Mouse (Mus musculus) stomach, postnatal 0 days (tissue): ENCODE results near the gene Ctss.

ENCODE experiments used
- CTCF ChIP-seq: IDR thresholded peaks from 2 replicates; pipeline ENCODE4 v1.5.1; 2016; ENCODE audit warnings: antibody characterized with exemption, low read depth, mild to moderate bottlenecking, moderate library complexity
- EP300 ChIP-seq: optimal IDR thresholded peaks from 2 replicates; pipeline ENCODE3; 2016; ENCODE audit warnings: antibody characterized with exemption

DNA sequence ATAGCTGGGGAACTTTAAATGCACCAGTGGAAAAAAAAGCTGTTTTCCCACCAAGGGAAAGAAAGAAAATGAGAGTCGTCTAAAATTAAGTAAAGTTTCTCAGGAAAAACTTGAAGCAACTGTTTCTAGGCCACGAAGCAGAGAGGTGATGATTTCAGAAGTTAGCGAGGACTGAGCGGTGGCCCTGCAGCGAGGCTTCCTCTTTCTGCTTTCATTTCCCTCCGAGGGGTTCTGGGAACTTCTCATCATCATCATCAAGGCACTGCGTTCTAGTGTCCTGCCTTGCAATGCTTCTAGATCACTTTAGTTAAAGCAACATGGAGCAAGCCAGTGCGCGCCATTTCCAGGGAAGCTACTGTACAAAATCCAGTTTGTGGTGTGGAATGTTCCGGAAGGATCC is 5.4 kb upstream of the Ctss start:
- TF ChIP-seq CTCF (no peak), EP300 (no peak)
